8 mouse cellular contexts compared by ENCODE assay signal in the genomic region with DNA sequence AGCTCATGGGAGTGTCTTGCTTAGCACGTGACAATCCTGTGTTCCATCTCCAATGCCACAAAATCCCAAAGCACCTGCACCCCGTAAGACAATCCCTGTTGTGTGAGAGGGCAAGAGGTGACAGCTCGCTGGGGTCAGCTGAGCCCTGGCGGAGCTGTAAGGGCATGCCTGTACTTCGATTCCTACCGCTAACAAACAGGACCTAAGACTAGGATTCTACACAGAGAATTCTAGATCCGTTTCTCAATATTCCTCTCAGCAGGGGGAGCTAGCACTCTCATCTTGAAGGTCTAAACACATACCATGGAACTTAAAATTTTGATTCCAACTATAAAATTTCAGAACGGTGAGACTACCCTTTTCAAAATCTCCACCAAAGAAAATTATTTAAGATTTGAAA. TPM values are rescaled to one million over a fixed set of nuclear protein-coding genes. Genes with fewer than 3 reads are reported as not detected.
DNase-seq lines count a peak whose midpoint lies in the region; TF ChIP-seq lines count a peak whose summit lies in the region.

No protein-coding gene starts in this region.

- 34% methylated on average over 8 of the region's 8 CpGs for WGBS in lung, adult 2 months

- peak overlapping the region; percentile 58 for H3K4me3 ChIP-seq in lung, adult 2 months (replicated peaks; ENCODE audit: extremely low read depth, low read depth, low read length)

- TF ChIP-seq CTCF in brain, embryonic 14.5 days (IDR thresholded peaks at IDR 0.05; ENCODE audit: borderline replicate concordance, extremely low read depth, insufficient read depth, insufficient read length) = no peak
- TF ChIP-seq CTCF in lung, adult 2 months (IDR thresholded peaks at IDR 0.05; ENCODE audit: insufficient read depth, low read length) = 0 out of 2 replicates have a peak, but pooled peaks have one; percentile 4

- intact Hi-C loops in left cerebral cortex, postnatal 14 days (cut with DNase I) = loop anchor here (2.0 to 10.0 kb wide), 3 partner anchors 130 to 312 kb away; partner anchors contain the start of gene Evx1

- no peak for TF ChIP-seq POLR2A in brain, embryonic 14.5 days (IDR thresholded peaks at IDR 0.05; ENCODE audit: borderline replicate concordance, extremely low read depth, insufficient read depth, insufficient read length, poor library complexity, severe bottlenecking)
- TF ChIP-seq POLR2A in lung, adult 2 months (IDR thresholded peaks at IDR 0.05; ENCODE audit: borderline replicate concordance, extremely low read depth, low read depth, low read length) = no peak

- peak; percentile 58 for DNase-seq in adrenal gland, postnatal 10 days
- DNase-seq in adrenal gland, adult 8-10 months = no peak
- DNase-seq in left cerebral cortex, postnatal 14 days (ENCODE audit: low spot score in 2 of 2) = peak; percentile 46 to 57
- no peak for DNase-seq in left cerebral cortex, adult 18-20 months (ENCODE audit: low spot score in 2 of 2)
- peak; percentile 88 for DNase-seq in brain, embryonic 14.5 days (ENCODE audit: low read depth)
- DNase-seq in lung, adult 2 months = no peak
- no peak for DNase-seq in spleen, adult 12 weeks (ENCODE audit: low spot score)
- DNase-seq in T-cell, adult 2 months (ENCODE audit: low spot score) = no peak

- peaks cover 5% of the 10 kb centered on the region; the same call in 1 of the 2 replicates for H3K4me1 ChIP-seq in lung, adult 2 months (ENCODE audit: control insufficient read depth, insufficient read depth, low read length)

RNA-seq across cellular contexts. Expression of gene Skap2, which starts 9.7 kb away (rescaled TPM):
- 10 to 100 TPM; 40.5 to 46.5 TPM for total RNA-seq in adrenal gland, postnatal 10 days (2021)
- 10 to 100 TPM; 43.7 to 73.2 (median 54.2) TPM for total RNA-seq in adrenal gland, adult 8-10 months (2022)
- 1 to 10 TPM; 6.9 to 7.4 TPM for total RNA-seq in left cerebral cortex, postnatal 14 days (2021)
- total RNA-seq in left cerebral cortex, adult 18-20 months (2021) = 10 to 100 TPM; 15.9 to 16.5 TPM
- 6.3 and 10.3 TPM in 2 replicates for polyA plus RNA-seq in brain, embryonic 14.5 days (2012; rRNA removed)
- polyA plus RNA-seq in lung, adult 2 months (2012; rRNA removed) = 13.7 and 25.4 TPM in 2 replicates

Comparison
In these comparisons a context has a peak if more than half of its experiments do, and no peak if none do; other contexts are left out.
1. DNase-seq: peak in adrenal gland, postnatal 10 days (single experiment), left cerebral cortex, postnatal 14 days (2 of 2) and brain, embryonic 14.5 days (single experiment); none in adrenal gland, adult 8-10 months (single experiment), left cerebral cortex, adult 18-20 months (0 of 2), lung, adult 2 months (single experiment), spleen, adult 12 weeks (single experiment) and T-cell, adult 2 months (single experiment).